Mouse (Mus musculus): ENCODE results near the gene Flvcr1.

Flvcr1 gene

DNA sequence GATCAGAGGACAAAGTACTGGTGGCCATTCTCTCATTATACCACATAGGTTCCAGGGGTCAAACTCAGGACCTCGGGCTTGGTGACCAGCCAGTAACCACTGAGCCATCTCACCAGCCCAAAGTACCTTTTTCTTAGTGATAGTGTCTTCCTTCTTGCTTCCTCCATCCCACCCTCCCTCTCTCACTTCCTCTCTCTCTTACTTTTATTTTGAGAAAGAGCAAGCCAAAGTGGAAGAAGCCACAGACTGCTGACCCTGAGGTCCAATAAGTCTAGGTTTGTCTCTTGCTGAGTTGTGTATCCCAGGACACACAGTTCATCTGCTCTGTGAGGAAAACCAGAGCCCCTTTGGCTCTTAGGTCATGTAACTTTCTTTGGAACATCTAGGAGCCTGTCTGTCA is 45.5 kb downstream of the Flvcr1 start:
- DNase-seq (ENCODE audit: low spot score in 2 of 2): no peak

- peak; percentile 32 to 35 for DNase-seq (ENCODE audit: low spot score in 2 of 2)
Observed at GRCm38 (mm10) chr1:190979100-190979563, 46.8 kb downstream of the Flvcr1 start, which contains the start of gene Vash2. TSS of gene Vash2 (minus strand) at chr1:190979296.

- no peak for DNase-seq (ENCODE audit: low spot score in 2 of 2)
Observed at GRCm38 (mm10) chr1:190978511-190979073, 47.4 kb downstream of the Flvcr1 start.

DNA sequence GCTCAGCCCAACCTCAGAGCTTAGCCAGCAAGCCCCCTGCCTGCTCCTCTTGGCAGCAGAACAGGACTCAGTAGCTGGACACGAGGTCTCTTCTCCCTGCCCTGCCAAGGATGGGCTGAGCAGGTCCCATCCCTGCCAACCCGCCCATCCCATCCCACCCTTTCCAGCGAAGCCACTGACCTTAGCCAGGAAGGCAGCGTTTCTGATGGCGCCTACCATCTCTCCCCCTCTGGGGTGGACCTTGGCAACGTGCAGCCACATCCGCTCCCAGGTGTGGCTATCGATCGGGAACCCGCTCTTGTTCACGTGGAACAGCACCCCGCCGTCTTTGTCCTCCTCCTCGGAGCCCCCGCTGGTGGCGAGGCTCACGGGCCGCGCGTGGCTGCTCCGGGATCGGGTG is 48.0 kb downstream of the Flvcr1 start:
- DNase-seq (ENCODE audit: low spot score in 2 of 2): no peak

- DNase-seq (ENCODE audit: low spot score in 2 of 2): no peak
Observed at GRCm38 (mm10) chr1:190976887-190977573, 48.9 kb downstream of the Flvcr1 start.

GRCm38 (mm10) chr1:190974833-190975232 is 51.1 kb downstream of the Flvcr1 start:
- no peak for DNase-seq (ENCODE audit: low spot score in 2 of 2)

DNA sequence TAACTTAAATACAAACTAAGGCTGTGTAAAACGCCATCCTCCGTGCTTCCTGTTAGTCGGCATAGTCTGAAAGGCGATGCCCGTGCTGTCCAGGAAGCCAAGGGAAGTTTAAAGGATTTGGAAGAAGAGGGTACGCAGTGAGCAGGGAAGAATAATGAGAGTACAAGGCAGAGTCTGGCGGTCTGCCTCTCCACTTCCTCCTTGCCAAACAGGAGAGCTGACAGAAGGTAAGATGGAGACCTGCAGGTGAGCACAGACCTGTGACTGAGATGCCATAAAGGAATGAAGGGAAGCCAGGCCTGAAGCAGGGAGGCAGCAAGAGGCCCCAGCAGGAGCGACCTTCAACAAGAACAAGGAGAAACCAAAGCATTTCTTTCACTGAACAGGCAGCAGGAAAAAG is 51.8 kb downstream of the Flvcr1 start:
- DNase-seq (ENCODE audit: low spot score in 2 of 2): no peak

DNA sequence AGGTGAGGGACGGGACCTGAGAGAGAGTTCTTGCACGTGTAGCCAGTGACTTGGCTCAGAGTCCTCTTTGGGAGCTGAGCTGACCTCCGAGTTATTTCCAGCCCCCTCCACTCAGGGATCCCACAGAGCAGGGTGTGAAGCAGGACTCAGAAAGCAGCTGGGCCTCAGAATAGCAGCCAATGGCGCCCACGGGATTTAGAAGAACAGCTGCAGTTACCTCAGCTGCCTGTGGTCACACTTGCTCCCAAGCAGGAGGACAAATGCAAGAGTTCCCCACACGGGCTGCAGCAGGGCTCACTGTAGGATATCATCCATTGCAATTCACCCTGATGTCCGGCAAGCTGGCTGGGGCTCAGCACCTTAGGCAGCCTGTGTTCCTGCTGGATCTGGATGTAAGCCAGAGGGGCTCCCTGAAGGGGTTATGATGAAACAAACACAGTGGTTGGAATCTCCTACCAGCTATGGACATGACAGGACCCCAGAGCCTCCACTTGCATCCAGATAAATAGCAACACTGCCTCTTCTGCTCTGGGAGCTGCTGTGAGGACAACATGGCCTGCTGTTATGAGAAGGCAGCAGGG is 53.3 kb downstream of the Flvcr1 start:
- no peak for DNase-seq (ENCODE audit: low spot score in 2 of 2)

DNA sequence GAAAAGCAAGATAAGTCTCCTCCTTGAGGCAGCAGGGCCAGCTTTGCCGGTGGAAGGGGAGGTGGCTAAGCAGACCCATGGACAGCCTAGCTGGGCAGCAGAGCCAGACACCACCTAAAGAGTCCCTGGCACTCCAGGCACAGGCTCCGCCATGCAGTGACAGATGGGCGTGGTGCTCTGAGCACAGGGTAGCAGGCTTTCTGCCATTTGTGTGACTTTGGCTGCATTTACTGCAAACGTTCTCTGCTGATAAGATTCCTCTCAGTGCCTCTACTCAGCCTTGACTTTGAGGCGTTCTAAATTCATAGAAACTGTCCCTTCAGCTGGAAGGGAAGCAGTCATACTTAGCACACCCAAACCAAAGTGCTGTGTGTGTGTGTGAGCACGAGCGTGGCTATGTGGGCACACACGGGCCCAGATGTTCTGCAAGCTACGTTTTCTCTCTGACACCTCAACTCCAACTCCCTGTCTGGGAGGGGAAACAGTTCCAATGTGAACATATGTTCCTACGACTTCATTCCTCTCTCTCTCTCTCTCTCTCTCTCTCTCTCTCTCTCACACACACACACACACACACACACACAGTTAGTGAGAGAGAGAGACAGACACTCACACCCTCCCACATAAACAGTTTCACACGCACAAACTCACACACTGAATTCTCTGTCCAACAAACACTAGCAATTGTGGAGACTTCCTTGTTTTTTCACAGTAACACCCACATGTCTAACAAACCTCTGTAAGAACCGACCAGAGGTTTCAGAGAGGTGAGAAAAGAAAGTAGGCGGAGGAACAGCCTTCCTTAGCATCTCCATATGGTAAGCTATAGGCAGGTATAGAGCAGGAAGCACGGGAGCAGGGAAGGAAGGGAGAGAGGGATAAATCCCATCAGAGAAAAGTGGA is 54.0 kb downstream of the Flvcr1 start:
- no peak for DNase-seq (ENCODE audit: low spot score in 2 of 2)

- no peak for DNase-seq (ENCODE audit: low spot score in 2 of 2)
Observed at GRCm38 (mm10) chr1:190968010-190968409, 57.9 kb downstream of the Flvcr1 start.

DNA sequence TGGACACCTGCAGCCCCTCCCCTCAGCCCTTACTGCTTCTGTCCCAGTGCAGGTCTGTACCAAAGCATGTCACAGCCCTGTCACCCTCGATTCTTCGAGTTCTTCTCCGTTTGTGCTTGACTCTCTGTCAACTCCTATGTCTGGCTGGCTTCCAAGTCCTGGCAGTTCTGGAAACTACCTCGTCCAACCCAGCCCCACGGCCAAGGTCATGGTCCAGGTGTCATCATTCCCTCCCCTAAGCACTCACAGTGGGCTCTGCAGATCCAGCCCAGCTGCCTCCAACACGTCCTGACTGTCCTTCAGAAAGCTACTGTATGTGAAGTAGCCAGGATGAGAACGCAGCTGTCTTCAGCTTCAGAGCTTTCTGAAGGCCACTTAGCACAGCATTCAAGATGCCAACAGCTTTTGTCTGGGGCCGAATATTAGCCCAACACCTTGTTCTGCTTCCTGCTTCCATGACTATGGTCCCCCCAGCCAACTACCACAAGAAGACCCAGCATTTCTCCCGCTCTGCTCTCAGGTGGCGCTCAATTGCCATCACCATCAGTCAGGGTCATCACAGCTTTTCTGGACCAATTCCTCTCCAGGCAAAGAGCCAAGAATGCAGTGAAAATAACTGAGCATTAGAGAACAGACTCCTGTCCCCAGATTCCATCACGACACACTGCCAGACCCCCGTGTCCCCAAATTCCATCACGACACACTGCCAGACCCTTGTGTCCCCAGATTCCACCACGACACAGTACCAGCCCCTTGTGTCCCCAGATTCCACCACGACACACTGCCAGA is 60.8 kb downstream of the Flvcr1 start:
- DNase-seq (ENCODE audit: low spot score in 2 of 2): no peak

GRCm38 (mm10) chr1:190962760-190963159 is 63.2 kb downstream of the Flvcr1 start:
- no peak for DNase-seq (ENCODE audit: low spot score in 2 of 2)

GRCm38 (mm10) chr1:190958821-190959220 is 67.1 kb downstream of the Flvcr1 start:
- no peak for DNase-seq (ENCODE audit: low spot score in 2 of 2)
